Mouse (Mus musculus): Measurements from ENCODE around the gene Dpm2.

The Dpm2 gene

GRCm38 (mm10) chr2:32582830-32583799 lies 12.5 kb downstream of the Dpm2 start:
- no peak for DNase-seq (ENCODE audit: extremely low read depth, low read depth, low spot score)

GRCm38 (mm10) chr2:32585149-32585714 lies 14.6 kb downstream of the Dpm2 start:
- DNase-seq (ENCODE audit: extremely low read depth, low read depth, low spot score): no peak

GRCm38 (mm10) chr2:32586871-32587351 lies 16.3 kb downstream of the Dpm2 start, which contains the start of gene St6galnac4:
Gene St6galnac4, plus strand, starts transcription at chr2:32587095.
- no peak for DNase-seq (ENCODE audit: extremely low read depth, low read depth, low spot score)

GRCm38 (mm10) chr2:32587731-32588321 lies 17.2 kb downstream of the Dpm2 start:
- DNase-seq (ENCODE audit: extremely low read depth, low read depth, low spot score): no peak

GRCm38 (mm10) chr2:32589213-32589795 lies 18.6 kb downstream of the Dpm2 start:
- no peak for DNase-seq (ENCODE audit: extremely low read depth, low read depth, low spot score)

GRCm38 (mm10) chr2:32590224-32590623 lies 19.6 kb downstream of the Dpm2 start:
- DNase-seq (ENCODE audit: extremely low read depth, low read depth, low spot score): no peak

GRCm38 (mm10) chr2:32591249-32591648 lies 20.6 kb downstream of the Dpm2 start:
- DNase-seq (ENCODE audit: extremely low read depth, low read depth, low spot score): no peak

- no peak for DNase-seq (ENCODE audit: extremely low read depth, low read depth, low spot score)
Measured at GRCm38 (mm10) chr2:32596725-32597124, 26.1 kb downstream of the Dpm2 start.

GRCm38 (mm10) chr2:32597248-32597647 lies 26.6 kb downstream of the Dpm2 start:
- no peak for DNase-seq (ENCODE audit: extremely low read depth, low read depth, low spot score)

- DNase-seq (ENCODE audit: extremely low read depth, low read depth, low spot score): no peak
Measured at GRCm38 (mm10) chr2:32597699-32598098, 27.0 kb downstream of the Dpm2 start.

GRCm38 (mm10) chr2:32598506-32598905 lies 27.8 kb downstream of the Dpm2 start:
- no peak for DNase-seq (ENCODE audit: extremely low read depth, low read depth, low spot score)

GRCm38 (mm10) chr2:32599409-32599808 lies 28.8 kb downstream of the Dpm2 start, which contains the start of gene St6galnac6:
Gene St6galnac6, plus strand, starts transcription at chr2:32599709.
- DNase-seq (ENCODE audit: extremely low read depth, low read depth, low spot score): no peak

- DNase-seq (ENCODE audit: extremely low read depth, low read depth, low spot score): no peak
Measured at GRCm38 (mm10) chr2:32601417-32602065, 30.9 kb downstream of the Dpm2 start.

GRCm38 (mm10) chr2:32602600-32603054 lies 32.0 kb downstream of the Dpm2 start:
- DNase-seq (ENCODE audit: extremely low read depth, low read depth, low spot score): no peak

- no peak for DNase-seq (ENCODE audit: extremely low read depth, low read depth, low spot score)
Measured at GRCm38 (mm10) chr2:32604631-32605030, 34.0 kb downstream of the Dpm2 start.

GRCm38 (mm10) chr2:32606161-32607142 lies 35.8 kb downstream of the Dpm2 start:
- DNase-seq (ENCODE audit: extremely low read depth, low read depth, low spot score): no peak

- no peak for DNase-seq (ENCODE audit: extremely low read depth, low read depth, low spot score)
Measured at GRCm38 (mm10) chr2:32607262-32607947, 36.7 kb downstream of the Dpm2 start.

GRCm38 (mm10) chr2:32608141-32608777 lies 37.6 kb downstream of the Dpm2 start:
- no peak for DNase-seq (ENCODE audit: extremely low read depth, low read depth, low spot score)
